Mouse (Mus musculus) ovary, postnatal 14 days (tissue): ENCODE measurements at regions not wholly inside any gene's neighbourhood (a gene's known extent, or its start where the extent isn't known, plus 50 kb on each side); places are given as distances from the start of the nearest gene placed in this dataset.

ENCODE experiments used
- DNase-seq: peaks from one replicate; pipeline ENCODE4 v3.0.0; 2022; ENCODE audit warnings: low spot score

GRCm38 (mm10) chr9:90618154-90618553, 347.6 kb upstream of the Tbc1d2b start:
- DNase-seq, result no peak

DNA sequence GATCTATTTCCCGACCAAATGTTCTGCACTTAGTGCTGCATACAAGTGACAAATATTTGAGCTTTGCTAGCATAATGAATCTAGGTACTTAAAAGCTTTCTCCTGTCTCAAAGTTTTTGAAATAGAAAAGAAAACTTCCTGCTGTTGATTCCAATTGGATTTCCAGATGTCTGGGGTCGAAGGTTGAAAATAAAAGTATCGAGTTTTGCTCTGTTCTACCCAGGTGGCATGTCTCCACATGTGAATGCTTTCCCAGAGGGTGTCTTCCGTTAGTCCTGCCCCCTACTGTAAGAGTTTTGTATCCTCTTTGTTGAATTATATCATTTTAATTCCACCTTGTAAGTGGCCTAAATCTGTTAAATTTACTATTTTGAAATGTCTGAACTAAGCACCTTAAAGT, 327.3 kb upstream of the Tbc1d2b start:
- no peak for DNase-seq

DNA sequence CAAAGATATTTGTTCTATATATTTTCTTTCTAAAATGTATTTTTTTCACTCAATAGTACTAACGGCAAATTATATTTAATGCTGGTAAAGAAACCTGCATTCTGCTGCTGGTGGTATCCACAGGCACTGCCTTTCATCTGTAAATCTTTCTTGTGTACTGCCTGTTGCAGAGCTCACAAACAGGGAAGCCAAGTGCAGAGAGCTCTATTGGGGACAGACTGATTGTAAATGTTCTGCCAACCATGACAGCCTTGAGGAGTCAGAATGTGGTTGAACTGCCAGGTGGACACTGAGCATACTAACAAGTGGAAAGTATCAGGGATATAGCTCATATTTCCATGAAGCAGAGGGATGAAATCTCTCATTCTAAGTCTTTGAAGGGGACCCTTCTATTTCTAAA, 286.1 kb upstream of the Tbc1d2b start:
- DNase-seq, result no peak

- no peak for DNase-seq
Measured at GRCm38 (mm10) chr9:90556216-90556615, 285.6 kb upstream of the Tbc1d2b start.

- DNase-seq, result no peak
Measured at GRCm38 (mm10) chr9:90547931-90548330, 277.3 kb upstream of the Tbc1d2b start.

GRCm38 (mm10) chr9:90546720-90547119, 276.1 kb upstream of the Tbc1d2b start:
- DNase-seq, result no peak

GRCm38 (mm10) chr9:90537683-90538082, 267.1 kb upstream of the Tbc1d2b start:
- DNase-seq, result peak; percentile 12

GRCm38 (mm10) chr9:90533372-90533771, 262.8 kb upstream of the Tbc1d2b start:
- no peak for DNase-seq

DNA sequence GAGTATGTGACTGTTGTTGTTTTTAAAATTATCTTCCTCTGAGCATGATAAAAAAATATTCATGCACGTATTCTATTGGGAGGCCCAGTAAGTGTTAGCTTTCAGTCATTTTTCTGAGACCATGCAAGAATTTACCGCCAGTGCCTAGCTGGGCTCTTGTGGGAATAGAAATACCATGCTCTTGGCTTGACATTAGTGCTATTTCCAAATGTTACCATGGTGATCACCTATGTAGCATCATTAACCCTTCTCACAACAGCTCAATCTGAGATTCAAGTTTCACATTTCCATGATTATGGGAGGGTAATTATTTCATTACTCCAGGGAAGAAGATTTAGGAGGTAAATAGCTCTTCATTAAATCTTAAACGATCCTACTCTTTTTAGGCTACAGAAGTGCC, 250.6 kb upstream of the Tbc1d2b start:
- no peak for DNase-seq

GRCm38 (mm10) chr9:90494888-90495287, 224.3 kb upstream of the Tbc1d2b start:
- DNase-seq, result no peak

DNA sequence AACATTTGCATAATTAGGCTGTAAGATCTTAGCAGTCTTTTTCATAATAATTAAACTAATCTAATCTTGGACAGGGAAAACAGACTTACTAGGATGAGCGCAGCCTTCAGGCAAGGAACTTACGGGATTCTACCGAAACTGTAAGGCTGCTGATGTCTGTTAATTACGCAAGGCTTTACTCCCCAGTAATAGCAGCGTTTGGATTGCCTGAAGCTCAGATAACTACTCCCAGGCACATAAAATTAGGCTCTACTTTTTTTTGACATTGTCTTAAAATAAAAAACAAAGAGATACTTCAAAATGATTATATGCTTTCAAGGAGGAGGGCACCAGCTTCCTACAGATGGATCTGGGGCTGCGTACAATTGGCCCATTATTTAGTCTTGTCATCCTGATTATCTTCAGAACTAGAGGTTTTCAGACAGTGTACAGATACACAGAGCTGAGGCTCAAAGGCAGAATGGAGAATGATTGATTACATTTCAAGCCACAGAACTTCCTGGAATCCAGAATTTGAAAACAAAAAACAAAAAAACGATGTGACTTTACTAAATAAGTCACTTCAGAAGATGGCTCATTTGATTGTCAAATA, 220.1 kb upstream of the Tbc1d2b start:
- no peak for DNase-seq

- DNase-seq, result no peak
Measured at GRCm38 (mm10) chr9:90450579-90450978, 180.0 kb upstream of the Tbc1d2b start.

DNA sequence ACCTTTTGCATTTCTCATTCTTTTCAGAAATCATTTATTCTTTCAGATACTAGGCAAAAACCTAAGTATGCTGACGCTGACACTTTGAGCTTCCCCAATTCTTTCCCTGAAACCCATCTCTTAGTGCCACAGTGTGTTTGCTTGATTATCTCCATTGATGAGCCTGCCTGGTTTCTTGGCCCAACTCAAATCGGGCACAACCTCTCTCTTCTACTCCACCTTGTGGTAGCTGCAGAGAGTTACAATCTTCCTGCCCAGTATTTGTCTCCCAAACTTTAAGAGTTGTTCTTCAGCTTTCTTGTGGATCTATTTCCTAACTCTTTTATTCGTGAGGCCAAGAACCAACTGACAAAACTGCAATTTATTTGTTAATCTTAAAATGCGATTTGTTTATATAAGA, 176.4 kb upstream of the Tbc1d2b start:
- peak; percentile 1 for DNase-seq

- no peak for DNase-seq
Measured at GRCm38 (mm10) chr9:90434902-90435301, 164.3 kb upstream of the Tbc1d2b start.

GRCm38 (mm10) chr9:90430898-90431297, 160.3 kb upstream of the Tbc1d2b start:
- no peak for DNase-seq

DNA sequence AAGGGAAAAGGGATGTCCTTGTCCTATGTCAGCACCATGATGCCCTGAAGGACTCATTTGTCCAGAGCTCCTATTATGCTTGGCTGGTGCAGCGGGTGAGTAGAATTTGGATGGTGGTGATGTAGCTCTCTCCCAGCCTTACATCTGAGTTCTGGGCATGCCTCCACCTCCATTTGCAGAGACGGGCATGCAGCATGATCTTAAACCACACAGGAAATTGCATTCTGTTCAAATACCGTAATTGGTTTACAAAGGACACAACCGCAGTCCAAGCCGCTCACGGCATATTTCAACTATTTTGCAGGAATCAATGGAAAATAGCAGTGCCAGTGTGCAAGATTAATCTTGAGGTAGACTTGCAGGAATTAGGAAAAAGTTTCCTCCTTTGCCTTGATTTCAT, 151.1 kb upstream of the Tbc1d2b start:
- no peak for DNase-seq

- no peak for DNase-seq
Measured at GRCm38 (mm10) chr9:90419762-90420541, 149.3 kb upstream of the Tbc1d2b start.

GRCm38 (mm10) chr9:90408789-90409188, 138.2 kb upstream of the Tbc1d2b start:
- DNase-seq, result no peak

- no peak for DNase-seq
Measured at GRCm38 (mm10) chr9:90407573-90407972, 137.0 kb upstream of the Tbc1d2b start.

GRCm38 (mm10) chr9:90388401-90388800, 117.8 kb upstream of the Tbc1d2b start:
- no peak for DNase-seq

DNA sequence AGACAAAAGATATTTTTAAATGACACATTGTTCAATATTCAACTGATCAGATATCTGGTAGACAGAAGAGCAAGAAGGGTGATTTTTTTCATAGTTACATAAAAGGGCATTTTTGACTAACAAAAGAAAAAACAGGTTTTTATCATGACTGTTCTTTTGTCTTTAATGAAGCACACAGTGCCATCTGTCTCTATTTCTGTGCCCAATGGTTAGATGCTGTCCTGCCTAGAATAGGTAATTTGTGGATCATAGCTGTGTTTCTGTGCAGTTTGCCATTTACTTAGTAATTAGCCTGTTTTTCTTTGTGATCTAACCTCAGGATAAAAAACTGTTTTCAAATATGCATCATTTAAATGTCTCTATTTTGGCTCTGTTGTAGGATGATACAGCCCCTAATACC, 114.4 kb upstream of the Tbc1d2b start:
- DNase-seq, result no peak

DNA sequence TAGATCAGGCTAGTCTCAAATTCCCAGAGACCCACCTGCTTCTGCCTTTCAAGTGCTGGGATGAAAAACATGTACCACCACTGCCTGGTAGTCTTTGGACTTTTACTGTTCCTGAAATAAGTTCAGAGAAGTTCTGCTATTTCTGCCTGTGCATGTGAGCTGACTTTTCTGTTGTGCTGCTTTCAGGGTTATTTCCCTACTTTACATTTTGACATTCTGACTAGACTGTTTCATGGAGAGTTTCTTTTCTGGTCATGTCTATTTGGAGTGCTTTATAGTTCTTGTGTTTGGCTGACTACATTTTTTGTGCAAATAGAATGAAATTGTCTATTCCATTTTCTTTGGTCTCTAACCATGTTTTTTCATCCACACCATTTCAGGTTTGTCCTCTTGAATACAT, 109.5 kb upstream of the Tbc1d2b start:
- no peak for DNase-seq

- DNase-seq, result no peak
Measured at GRCm38 (mm10) chr9:90369568-90369967, 99.0 kb upstream of the Tbc1d2b start.

GRCm38 (mm10) chr9:90367745-90368144, 97.1 kb upstream of the Tbc1d2b start:
- no peak for DNase-seq
